8 mouse cellular contexts compared by ENCODE assay signal in the genomic region with DNA sequence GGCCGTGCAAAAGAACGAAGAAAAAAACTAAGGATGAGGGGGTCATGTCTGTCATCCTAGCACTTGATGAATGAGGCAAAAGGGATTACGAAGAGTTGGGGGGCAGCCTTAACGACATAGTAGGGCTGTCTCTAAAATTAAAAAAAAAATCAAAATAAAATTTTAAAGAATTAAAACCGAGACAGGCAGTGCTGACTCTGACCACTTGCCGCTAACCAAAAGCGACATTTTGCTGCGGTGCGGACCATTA. TPM values are rescaled to one million over a fixed set of nuclear protein-coding genes. Genes with fewer than 3 reads are reported as not detected.
DNase-seq lines count a peak whose midpoint lies in the region; ATAC-seq and TF ChIP-seq lines count a peak whose summit lies in the region.

No protein-coding gene starts in this region.

- WGBS in heart, embryonic 11.5 days (ENCODE audit: insufficient replicate concordance) = 2% methylated on average over 9 of the region's 9 CpGs
- 2% methylated on average over 9 of the region's 9 CpGs for WGBS in forebrain, postnatal 0 days
- 2% methylated on average over 9 of the region's 9 CpGs for WGBS in liver, postnatal 0 days (ENCODE audit: insufficient replicate concordance)

- H3K9ac ChIP-seq in heart, embryonic 11.5 days (ENCODE audit: low read depth, low read length) = peak overlapping the region; percentile 63
- H3K9ac ChIP-seq in forebrain, postnatal 0 days = peak overlapping the region; percentile 60
- H3K9ac ChIP-seq in liver, postnatal 0 days (replicated peaks) = peak overlapping the region; percentile 44

- H3K4me1 ChIP-seq in heart, embryonic 11.5 days (ENCODE audit: control insufficient read depth, insufficient read depth, low read length) = peaks cover 30% of the 10 kb centered on the region
- peaks cover 72% of the 10 kb centered on the region for H3K4me1 ChIP-seq in E14TG2a.4 (replicated peaks; ENCODE audit: low read depth, low read length)
- H3K4me1 ChIP-seq in forebrain, postnatal 0 days (ENCODE audit: insufficient read depth) = peaks cover 22% of the 10 kb centered on the region; the same call in 1 of the 2 replicates
- H3K4me1 ChIP-seq in liver, postnatal 0 days (ENCODE audit: insufficient read depth) = peaks cover 41% of the 10 kb centered on the region

- intact Hi-C loops in heart, postnatal 25 days (cut with DNase I) = loop anchor here (2.0 kb wide), 1 partner anchor 19 kb away; a partner anchor contains a TSS

- H3K9me3 ChIP-seq in heart, embryonic 11.5 days (replicated peaks; ENCODE audit: control insufficient read depth, low read length) = no peaks in the 10 kb centered on the region
- H3K9me3 ChIP-seq in E14TG2a.4 (ENCODE audit: low read length) = no peaks in the 10 kb centered on the region
- no peaks in the 10 kb centered on the region for H3K9me3 ChIP-seq in forebrain, postnatal 0 days (ENCODE audit: low read length)
- H3K9me3 ChIP-seq in liver, postnatal 0 days (ENCODE audit: low read length) = no peaks in the 10 kb centered on the region

- H3K4me3 ChIP-seq in heart, embryonic 11.5 days (ENCODE audit: low read depth, low read length) = peak overlapping the region; percentile 96
- H3K4me3 ChIP-seq in E14TG2a.4 (replicated peaks; ENCODE audit: low read length) = peak overlapping the region; percentile 95
- H3K4me3 ChIP-seq in forebrain, postnatal 0 days (ENCODE audit: low read depth, low read length) = peak overlapping the region; percentile 94
- peak overlapping the region; percentile 76 for H3K4me3 ChIP-seq in liver, postnatal 0 days (ENCODE audit: low read depth, low read length)

- no peaks in the 10 kb centered on the region for H3K36me3 ChIP-seq in heart, embryonic 11.5 days (ENCODE audit: control insufficient read depth, insufficient read depth, low read length)
- H3K36me3 ChIP-seq in E14TG2a.4 (ENCODE audit: insufficient read depth, low read length) = peaks cover 32% of the 10 kb centered on the region
- peaks cover under 1% of the 10 kb centered on the region; the same call in 1 of the 2 replicates for H3K36me3 ChIP-seq in forebrain, postnatal 0 days (ENCODE audit: insufficient read depth)
- H3K36me3 ChIP-seq in liver, postnatal 0 days (replicated peaks; ENCODE audit: insufficient read depth, low read length) = no peaks in the 10 kb centered on the region

- DNase-seq in heart, postnatal 25 days (ENCODE audit: low spot score) = no peak
- no peak for DNase-seq in forebrain, postnatal 0 days
- no peak for DNase-seq in liver, postnatal 0 days
- no peak for DNase-seq in embryo, embryonic 10 days (ENCODE audit: low spot score)
- DNase-seq in thymus, postnatal 25 days = no peak
- no peak for DNase-seq in kidney, postnatal 4 days

- peak overlapping the region; percentile 82 for H3K4me2 ChIP-seq in heart, embryonic 11.5 days
- peak overlapping the region; percentile 71 for H3K4me2 ChIP-seq in forebrain, postnatal 0 days (ENCODE audit: low read depth)
- peak overlapping the region; percentile 74 for H3K4me2 ChIP-seq in liver, postnatal 0 days (ENCODE audit: low read depth, low read length)

- no peak for TF ChIP-seq EP300 in liver, postnatal 0 days (IDR thresholded peaks at IDR 0.05; ENCODE audit: low read depth)

- TF ChIP-seq CTCF in E14TG2a.4 (conservative IDR thresholded peaks at IDR 0.05; ENCODE audit: low read length) = no peak
- no peak for TF ChIP-seq CTCF in forebrain, postnatal 0 days (IDR thresholded peaks at IDR 0.05; ENCODE audit: low read depth)
- no peak for TF ChIP-seq CTCF in liver, postnatal 0 days (IDR thresholded peaks at IDR 0.05; ENCODE audit: low read depth)

- H3K27me3 ChIP-seq in heart, embryonic 11.5 days (ENCODE audit: control insufficient read depth, insufficient read depth, low read length) = no peaks in the 10 kb centered on the region
- no peaks in the 10 kb centered on the region for H3K27me3 ChIP-seq in E14TG2a.4 (ENCODE audit: insufficient read depth, low read length)
- H3K27me3 ChIP-seq in forebrain, postnatal 0 days (ENCODE audit: insufficient read depth, low read length) = no peaks in the 10 kb centered on the region
- no peaks in the 10 kb centered on the region for H3K27me3 ChIP-seq in liver, postnatal 0 days (ENCODE audit: insufficient read depth, low read length)

- no peak for ATAC-seq in heart, embryonic 11.5 days (replicated peaks; ENCODE audit: insufficient number of reproducible peaks, low FRiP score, low TSS enrichment)
- ATAC-seq in forebrain, postnatal 0 days = no peak
- no peak for ATAC-seq in liver, postnatal 0 days

- peak overlapping the region; percentile 95 for H3K27ac ChIP-seq in heart, embryonic 11.5 days (ENCODE audit: low read depth, low read length)
- peak overlapping the region; percentile 95 for H3K27ac ChIP-seq in forebrain, postnatal 0 days (ENCODE audit: low read depth, low read length)
- H3K27ac ChIP-seq in liver, postnatal 0 days (ENCODE audit: low read depth) = peak overlapping the region; percentile 91

RNA-seq across cellular contexts. Expression of a gene that starts 1.0 kb away (rescaled TPM):
- polyA plus RNA-seq in heart, embryonic 11.5 days (2014; fragmentation: Nextera tagmentation; extraction: Ambion mirVana) = 64.6 and 67.6 TPM in 2 replicates
- 100 to 1,000 TPM; 116 TPM for total RNA-seq in heart, postnatal 25 days (2021)
- 127 and 135 TPM in 2 replicates for total RNA-seq in forebrain, postnatal 0 days (2014; rRNA removed)
- polyA plus RNA-seq in forebrain, postnatal 0 days (2015; fragmentation: Nextera tagmentation; extraction: Ambion mirVana) = 91.8 and 94.1 TPM in 2 replicates
- polyA plus RNA-seq in liver, postnatal 0 days (2015; fragmentation: Nextera tagmentation; extraction: Ambion mirVana) = 41.4 and 45.8 TPM in 2 replicates

RNA-seq across cellular contexts. Expression of a gene that starts 15.8 kb away (rescaled TPM):
- 0.83 and 0.84 TPM in 2 replicates for polyA plus RNA-seq in heart, embryonic 11.5 days (2014; fragmentation: Nextera tagmentation; extraction: Ambion mirVana)
- total RNA-seq in heart, postnatal 25 days (2021) = under 1 TPM; 0.52 to 0.59 TPM
- total RNA-seq in forebrain, postnatal 0 days (2014; rRNA removed) = 1.2 and 2.7 TPM in 2 replicates
- polyA plus RNA-seq in forebrain, postnatal 0 days (2015; fragmentation: Nextera tagmentation; extraction: Ambion mirVana) = 0.58 and 0.69 TPM in 2 replicates
- polyA plus RNA-seq in liver, postnatal 0 days (2015; fragmentation: Nextera tagmentation; extraction: Ambion mirVana) = 0.20 and 0.52 TPM in 2 replicates

RNA-seq across cellular contexts. Expression of a gene that starts 18.9 kb away (rescaled TPM):
- 6.2 and 6.6 TPM in 2 replicates for polyA plus RNA-seq in heart, embryonic 11.5 days (2014; fragmentation: Nextera tagmentation; extraction: Ambion mirVana)
- total RNA-seq in heart, postnatal 25 days (2021) = 1 to 10 TPM in 1 of 2 experiments, under 1 TPM in 1; 0.84 to 1.2 TPM
- 3.0 and 4.9 TPM in 2 replicates for total RNA-seq in forebrain, postnatal 0 days (2014; rRNA removed)
- 4.2 and 4.5 TPM in 2 replicates for polyA plus RNA-seq in forebrain, postnatal 0 days (2015; fragmentation: Nextera tagmentation; extraction: Ambion mirVana)
- polyA plus RNA-seq in liver, postnatal 0 days (2015; fragmentation: Nextera tagmentation; extraction: Ambion mirVana) = 2.1 and 2.6 TPM in 2 replicates

RNA-seq across cellular contexts. Expression of a gene that starts 18.9 kb away (rescaled TPM):
- 76.9 and 78.1 TPM in 2 replicates for polyA plus RNA-seq in heart, embryonic 11.5 days (2014; fragmentation: Nextera tagmentation; extraction: Ambion mirVana)
- 10 to 100 TPM; 21.0 to 21.7 TPM for total RNA-seq in heart, postnatal 25 days (2021)
- total RNA-seq in forebrain, postnatal 0 days (2014; rRNA removed) = 21.0 and 24.1 TPM in 2 replicates
- 86.8 and 87.9 TPM in 2 replicates for polyA plus RNA-seq in forebrain, postnatal 0 days (2015; fragmentation: Nextera tagmentation; extraction: Ambion mirVana)
- 27.5 and 29.2 TPM in 2 replicates for polyA plus RNA-seq in liver, postnatal 0 days (2015; fragmentation: Nextera tagmentation; extraction: Ambion mirVana)

RNA-seq across cellular contexts. Expression of a gene that starts 31.5 kb away (rescaled TPM):
- 94.3 and 100 TPM in 2 replicates for polyA plus RNA-seq in heart, embryonic 11.5 days (2014; fragmentation: Nextera tagmentation; extraction: Ambion mirVana)
- 10 to 100 TPM; 50.1 to 51.1 TPM for total RNA-seq in heart, postnatal 25 days (2021)
- total RNA-seq in forebrain, postnatal 0 days (2014; rRNA removed) = 156 and 201 TPM in 2 replicates
- polyA plus RNA-seq in forebrain, postnatal 0 days (2015; fragmentation: Nextera tagmentation; extraction: Ambion mirVana) = 154 and 155 TPM in 2 replicates
- 50.2 and 59.3 TPM in 2 replicates for polyA plus RNA-seq in liver, postnatal 0 days (2015; fragmentation: Nextera tagmentation; extraction: Ambion mirVana)
